Mouse (Mus musculus): ENCODE results near the gene Spaar. TPM values are rescaled to one million over a fixed set of nuclear protein-coding genes. Genes with fewer than 3 reads are reported as not detected.
A peak's percentile ranks its signal among the peaks of the same experiment; 100 is the strongest.

The Spaar gene
- 0.42 and 0.54 TPM in 2 replicates for polyA plus RNA-seq (2015; fragmentation: Nextera tagmentation; extraction: Ambion mirVana)

DNA sequence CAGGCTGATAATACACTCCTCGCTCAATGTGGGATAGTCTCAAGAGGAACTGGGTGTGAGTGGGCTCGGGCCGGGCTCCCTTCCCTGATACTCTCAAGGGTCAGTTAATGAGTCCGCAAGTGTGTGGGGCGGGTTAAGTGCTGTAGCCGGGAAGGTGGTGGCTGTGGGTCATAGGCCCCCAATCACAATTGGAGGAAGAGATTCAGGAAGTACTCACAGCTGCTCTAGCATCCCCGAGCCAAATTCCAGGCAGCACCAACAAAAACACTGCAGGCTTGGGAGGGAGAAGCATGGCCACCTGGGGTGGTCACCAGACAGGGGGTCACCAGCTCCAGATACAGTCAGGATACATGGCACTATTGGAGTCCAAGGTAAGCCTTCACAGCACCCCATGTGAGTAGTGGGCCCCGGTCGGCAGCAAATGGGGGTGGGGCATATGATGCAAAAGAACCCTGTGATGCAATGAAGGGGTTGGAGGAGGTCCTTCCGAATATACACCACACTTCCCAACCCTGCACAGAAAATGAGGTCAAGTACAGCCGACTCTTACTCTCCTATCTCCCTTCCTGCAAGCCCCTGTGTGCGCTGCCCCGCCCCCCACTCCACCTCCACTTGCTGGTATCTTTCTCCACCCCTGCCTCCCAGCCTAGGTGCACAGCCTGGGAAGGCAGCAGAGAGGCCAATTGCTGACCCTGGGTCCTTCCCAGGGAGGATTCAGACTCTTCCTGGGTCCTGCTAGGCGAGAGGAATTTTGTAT lies at the start of gene Spaar:
Gene Spaar (plus strand): TSS at position 241 of the 757 bp plus-strand sequence.
- Histone ChIP-seq H3K9me3 (replicated peaks; ENCODE audit: control insufficient read depth, low read length) (no peaks in the 10 kb centered on the region), H3K4me2 (ENCODE audit: low read depth, low read length) (peak within 1 kb of the TSS; percentile 44), H3K27me3 (ENCODE audit: control insufficient read depth, insufficient read depth, low read length) (0 out of 2 replicates have a peak, but pooled peaks cover 2% of the 10 kb centered on the region), H3K4me1 (ENCODE audit: control insufficient read depth, insufficient read depth, low read length) (peaks cover 56% of the 10 kb centered on the region), H3K36me3 (ENCODE audit: control insufficient read depth, insufficient read depth) (no peaks in the 10 kb centered on the region), H3K9ac (ENCODE audit: low read length) (peak within 1 kb of the TSS; percentile 56), H3K4me3 (ENCODE audit: low read length) (no peak within 1 kb of the TSS), H3K27ac (ENCODE audit: low read length) (peak within 1 kb of the TSS; percentile 92)
- WGBS = 32% methylated on average over 14 of the region's 14 CpGs
- peak; percentile 12; the same call in 1 of the 2 replicates for ATAC-seq (replicated peaks; ENCODE audit: extremely low read depth, insufficient read depth, low FRiP score)

DNA sequence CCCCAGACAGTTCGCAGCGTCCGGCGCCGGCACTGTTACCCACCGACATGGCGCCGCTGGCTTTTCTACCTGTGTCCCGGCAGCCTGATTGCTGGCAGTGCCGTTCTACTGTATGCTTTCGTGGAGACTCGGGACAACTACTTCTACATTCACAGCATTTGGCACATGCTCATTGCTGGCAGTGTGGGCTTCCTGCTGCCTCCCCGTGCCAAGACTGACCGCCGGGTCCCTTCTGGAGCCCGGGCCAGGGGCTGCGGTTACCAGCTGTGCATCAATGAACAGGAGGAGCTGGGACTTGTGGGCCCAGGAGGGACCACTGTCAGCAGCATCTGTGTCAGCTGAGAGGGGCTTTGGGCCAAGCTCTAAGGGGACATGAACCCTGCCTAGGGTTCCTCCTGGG lies 39.8 kb upstream of the Spaar start:
- Histone ChIP-seq H3K4me3 (ENCODE audit: low read length) (no peak overlapping the region), H3K4me1 (ENCODE audit: control insufficient read depth, insufficient read depth, low read length) (peaks cover 13% of the 10 kb centered on the region), H3K27me3 (ENCODE audit: control insufficient read depth, insufficient read depth, low read length) (no peaks in the 10 kb centered on the region), H3K9me3 (replicated peaks; ENCODE audit: control insufficient read depth, low read length) (no peaks in the 10 kb centered on the region), H3K4me2 (ENCODE audit: low read depth, low read length) (no peak overlapping the region), H3K9ac (ENCODE audit: low read length) (no peak overlapping the region), H3K27ac (ENCODE audit: low read length) (no peak overlapping the region), H3K36me3 (ENCODE audit: control insufficient read depth, insufficient read depth) (no peaks in the 10 kb centered on the region)
- WGBS = 91% methylated on average over 17 of the region's 17 CpGs
- no peak for ATAC-seq (replicated peaks; ENCODE audit: extremely low read depth, insufficient read depth, low FRiP score)

DNA sequence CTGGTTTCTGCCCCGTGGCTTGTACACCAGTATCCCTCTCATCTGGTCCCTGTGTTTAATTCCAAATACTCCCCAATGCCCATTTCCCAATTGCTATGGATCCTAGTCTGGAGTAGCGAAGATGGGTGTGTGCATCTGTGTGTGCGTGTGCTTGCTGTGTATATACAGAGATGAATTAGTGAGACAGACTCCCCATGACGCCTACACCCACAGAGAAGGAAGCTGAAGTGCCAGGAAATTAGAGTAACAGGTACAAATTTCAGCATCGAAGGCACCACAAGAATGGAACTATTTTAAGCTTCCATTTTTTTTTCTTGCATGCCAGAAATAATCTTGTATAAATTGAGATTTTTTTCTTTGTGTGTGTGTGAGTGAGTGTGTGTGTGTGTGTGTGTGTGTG lies 38.8 kb upstream of the Spaar start:
- no peaks in the 10 kb centered on the region for H3K9me3 ChIP-seq (replicated peaks; ENCODE audit: control insufficient read depth, low read length)
- no peak for ATAC-seq (replicated peaks; ENCODE audit: extremely low read depth, insufficient read depth, low FRiP score)
- H3K27me3 ChIP-seq (ENCODE audit: control insufficient read depth, insufficient read depth, low read length) = no peaks in the 10 kb centered on the region
- no peak overlapping the region for H3K27ac ChIP-seq (ENCODE audit: low read length)
- H3K9ac ChIP-seq (ENCODE audit: low read length) = no peak overlapping the region
- no peaks in the 10 kb centered on the region for H3K36me3 ChIP-seq (ENCODE audit: control insufficient read depth, insufficient read depth)
- WGBS = 67% methylated on average over 5 of the region's 5 CpGs
- peaks cover 19% of the 10 kb centered on the region for H3K4me1 ChIP-seq (ENCODE audit: control insufficient read depth, insufficient read depth, low read length)
- H3K4me3 ChIP-seq (ENCODE audit: low read length) = no peak overlapping the region
- H3K4me2 ChIP-seq (ENCODE audit: low read depth, low read length) = no peak overlapping the region

DNA sequence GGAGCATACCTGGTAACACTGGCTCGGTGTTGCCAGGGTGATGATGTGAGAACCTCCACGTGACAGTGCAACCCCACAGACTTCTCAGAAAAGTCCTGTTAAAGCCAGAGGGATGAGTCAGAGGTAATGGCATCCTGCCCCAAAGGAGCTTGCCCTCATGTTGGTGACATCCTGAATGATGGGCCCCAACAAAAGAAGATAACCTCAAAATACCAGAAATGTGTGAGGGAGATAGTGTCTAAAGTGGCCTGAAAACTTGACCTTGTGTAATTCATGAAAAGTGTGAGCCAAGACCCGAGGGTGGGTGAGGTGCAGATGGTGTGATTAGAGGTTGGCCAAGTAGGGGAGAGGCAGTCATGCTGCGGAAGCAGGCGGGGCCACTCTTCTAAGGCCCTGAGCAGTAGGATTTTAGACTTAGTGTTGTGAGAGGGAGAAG lies 36.0 kb upstream of the Spaar start:
- Histone ChIP-seq H3K9ac (ENCODE audit: low read length) (no peak overlapping the region), H3K4me3 (ENCODE audit: low read length) (no peak overlapping the region), H3K36me3 (ENCODE audit: control insufficient read depth, insufficient read depth) (no peaks in the 10 kb centered on the region), H3K9me3 (replicated peaks; ENCODE audit: control insufficient read depth, low read length) (no peaks in the 10 kb centered on the region), H3K4me1 (ENCODE audit: control insufficient read depth, insufficient read depth, low read length) (peaks cover 19% of the 10 kb centered on the region), H3K4me2 (ENCODE audit: low read depth, low read length) (no peak overlapping the region), H3K27ac (ENCODE audit: low read length) (no peak overlapping the region), H3K27me3 (ENCODE audit: control insufficient read depth, insufficient read depth, low read length) (no peaks in the 10 kb centered on the region)
- peak; percentile 61 for ATAC-seq (replicated peaks; ENCODE audit: extremely low read depth, insufficient read depth, low FRiP score)
- WGBS = 45% methylated on average over 5 of the region's 5 CpGs

DNA sequence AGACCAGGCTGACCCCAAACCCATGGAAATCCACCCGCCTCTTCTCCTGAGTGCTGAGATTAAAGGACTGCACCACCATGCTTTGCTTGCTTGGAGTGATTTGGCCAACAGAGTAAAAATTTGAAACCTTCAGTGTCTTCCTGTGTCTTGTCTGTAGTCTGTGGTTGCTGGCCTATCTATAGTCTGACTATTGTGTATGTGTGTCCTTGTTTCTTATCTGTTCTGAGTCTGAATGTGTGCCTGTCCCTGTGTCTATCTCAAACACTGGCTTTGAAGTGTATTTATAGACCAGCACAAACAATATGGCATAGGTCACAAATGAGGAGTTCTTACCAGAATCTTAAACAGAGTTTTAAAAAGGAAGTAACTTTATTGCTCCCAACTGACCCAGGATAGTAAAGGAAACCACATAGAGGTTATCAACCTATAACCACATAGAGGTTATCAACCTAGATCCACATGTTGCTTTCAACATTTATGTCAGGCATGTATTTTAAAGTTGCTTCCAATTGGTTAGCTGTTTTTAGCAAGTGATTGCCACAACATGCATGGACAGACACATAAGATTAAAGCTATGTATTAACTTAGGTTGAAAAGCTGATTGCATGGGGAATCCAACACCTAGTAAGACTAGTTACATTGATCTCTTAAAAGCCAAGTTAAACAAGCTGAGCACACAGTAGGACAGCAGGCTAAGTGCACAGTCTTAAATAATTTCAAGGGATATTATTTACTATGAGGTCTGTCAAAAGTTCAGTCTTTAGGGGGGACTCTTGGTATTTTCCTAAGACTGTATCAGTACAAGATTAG lies 35.2 kb upstream of the Spaar start:
- Histone ChIP-seq H3K27me3 (ENCODE audit: control insufficient read depth, insufficient read depth, low read length) (no peaks in the 10 kb centered on the region), H3K4me2 (ENCODE audit: low read depth, low read length) (no peak overlapping the region), H3K27ac (ENCODE audit: low read length) (no peak overlapping the region), H3K4me1 (ENCODE audit: control insufficient read depth, insufficient read depth, low read length) (peaks cover 19% of the 10 kb centered on the region), H3K4me3 (ENCODE audit: low read length) (no peak overlapping the region), H3K9me3 (replicated peaks; ENCODE audit: control insufficient read depth, low read length) (no peaks in the 10 kb centered on the region), H3K36me3 (ENCODE audit: control insufficient read depth, insufficient read depth) (no peaks in the 10 kb centered on the region), H3K9ac (ENCODE audit: low read length) (0 out of 2 replicates have a peak overlapping the region, but pooled peaks have one; percentile 14)
- WGBS = 79% methylated on average over 1 of the region's 1 CpGs
- ATAC-seq (replicated peaks; ENCODE audit: extremely low read depth, insufficient read depth, low FRiP score) = no peak

DNA sequence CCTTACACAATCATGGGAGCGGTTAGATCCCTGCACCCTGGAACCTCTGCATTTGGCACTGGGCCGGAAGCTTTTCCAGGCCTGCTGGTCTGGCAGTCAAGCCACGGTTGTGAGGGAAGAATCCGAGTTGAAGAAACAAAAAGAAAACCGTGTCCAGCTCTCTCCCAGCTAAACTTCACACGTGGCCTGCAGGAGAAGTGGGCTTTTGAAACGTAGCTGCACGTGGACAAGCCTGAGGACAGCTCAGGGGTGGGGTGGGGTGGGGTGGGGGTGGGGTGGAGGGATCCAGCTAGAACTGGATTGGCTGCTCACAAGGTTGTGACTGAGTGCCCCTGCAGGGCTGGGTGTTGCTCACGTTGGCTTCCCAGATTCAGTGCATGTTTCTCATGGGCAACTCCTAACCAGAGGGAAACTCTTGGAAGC lies 34.6 kb upstream of the Spaar start:
- Histone ChIP-seq H3K9me3 (replicated peaks; ENCODE audit: control insufficient read depth, low read length) (no peaks in the 10 kb centered on the region), H3K27me3 (ENCODE audit: control insufficient read depth, insufficient read depth, low read length) (no peaks in the 10 kb centered on the region), H3K4me1 (ENCODE audit: control insufficient read depth, insufficient read depth, low read length) (peaks cover 19% of the 10 kb centered on the region), H3K9ac (ENCODE audit: low read length) (0 out of 2 replicates have a peak overlapping the region, but pooled peaks have one; percentile 14), H3K27ac (ENCODE audit: low read length) (0 out of 2 replicates have a peak overlapping the region, but pooled peaks have one; percentile 6), H3K36me3 (ENCODE audit: control insufficient read depth, insufficient read depth) (no peaks in the 10 kb centered on the region), H3K4me3 (ENCODE audit: low read length) (no peak overlapping the region), H3K4me2 (ENCODE audit: low read depth, low read length) (no peak overlapping the region)
- ATAC-seq (replicated peaks; ENCODE audit: extremely low read depth, insufficient read depth, low FRiP score) = peak; percentile 65; the same call in 1 of the 2 replicates
- 11% methylated on average over 9 of the region's 9 CpGs for WGBS

DNA sequence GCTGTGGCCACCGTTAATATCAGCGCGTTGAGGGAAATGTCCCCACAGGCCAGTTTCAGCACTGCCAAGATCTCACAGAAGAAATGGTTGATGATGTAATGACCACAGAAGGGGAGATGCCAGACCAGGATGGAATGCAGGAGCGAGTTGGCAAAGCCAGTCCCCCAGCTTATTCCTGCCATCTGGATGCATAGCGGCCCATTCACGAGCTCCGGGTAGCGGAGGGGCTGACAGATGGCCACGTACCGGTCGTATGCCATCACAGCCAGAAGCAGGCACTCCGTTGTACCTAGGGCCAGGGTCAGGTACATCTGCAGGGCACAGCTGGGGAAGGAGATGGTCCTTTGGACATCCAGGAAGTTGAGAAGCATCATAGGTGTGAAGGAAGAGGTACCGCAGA lies 33.3 kb upstream of the Spaar start:
- H3K9ac ChIP-seq (ENCODE audit: low read length) = no peak overlapping the region
- no peaks in the 10 kb centered on the region for H3K9me3 ChIP-seq (replicated peaks; ENCODE audit: control insufficient read depth, low read length)
- WGBS = 80% methylated on average over 13 of the region's 13 CpGs
- no peak overlapping the region for H3K27ac ChIP-seq (ENCODE audit: low read length)
- peaks cover 19% of the 10 kb centered on the region for H3K4me1 ChIP-seq (ENCODE audit: control insufficient read depth, insufficient read depth, low read length)
- no peak overlapping the region for H3K4me2 ChIP-seq (ENCODE audit: low read depth, low read length)
- H3K4me3 ChIP-seq (ENCODE audit: low read length) = no peak overlapping the region
- no peak for ATAC-seq (replicated peaks; ENCODE audit: extremely low read depth, insufficient read depth, low FRiP score)
- no peaks in the 10 kb centered on the region for H3K27me3 ChIP-seq (ENCODE audit: control insufficient read depth, insufficient read depth, low read length)
- no peaks in the 10 kb centered on the region for H3K36me3 ChIP-seq (ENCODE audit: control insufficient read depth, insufficient read depth)

DNA sequence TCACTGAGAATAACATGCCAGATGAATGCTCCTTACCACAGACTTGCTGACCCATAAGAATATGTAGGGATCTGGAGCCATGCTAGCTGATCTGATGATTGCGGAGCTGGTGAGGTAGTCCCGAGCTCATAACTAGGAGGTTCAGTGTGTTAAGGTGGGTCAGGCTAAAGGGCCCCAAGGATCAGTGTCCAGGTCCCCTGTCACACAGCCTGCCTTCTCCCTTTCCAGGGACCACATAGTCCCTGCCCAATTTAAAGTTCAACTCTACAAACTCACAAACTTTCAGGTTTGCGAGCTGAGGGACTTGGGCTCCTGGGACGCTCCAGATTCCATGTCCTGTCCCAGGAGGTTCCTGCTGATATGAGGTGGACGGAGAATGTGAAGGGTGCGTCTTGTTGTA lies 29.1 kb upstream of the Spaar start, which contains the start of gene Olfr70:
Gene Olfr70 (minus strand): TSS at position 101 of the 400 bp plus-strand sequence.
- H3K36me3 ChIP-seq (ENCODE audit: control insufficient read depth, insufficient read depth) = no peaks in the 10 kb centered on the region
- ATAC-seq (replicated peaks; ENCODE audit: extremely low read depth, insufficient read depth, low FRiP score) = no peak
- H3K27me3 ChIP-seq (ENCODE audit: control insufficient read depth, insufficient read depth, low read length) = no peaks in the 10 kb centered on the region
- no peak within 1 kb of the TSS for H3K4me2 ChIP-seq (ENCODE audit: low read depth, low read length)
- H3K4me3 ChIP-seq (ENCODE audit: low read length) = no peak within 1 kb of the TSS
- 81% methylated on average over 6 of the region's 6 CpGs for WGBS
- no peak within 1 kb of the TSS for H3K9ac ChIP-seq (ENCODE audit: low read length)
- no peak within 1 kb of the TSS for H3K27ac ChIP-seq (ENCODE audit: low read length)
- peaks cover 2% of the 10 kb centered on the region; the same call in 1 of the 2 replicates for H3K4me1 ChIP-seq (ENCODE audit: control insufficient read depth, insufficient read depth, low read length)
- no peaks in the 10 kb centered on the region for H3K9me3 ChIP-seq (replicated peaks; ENCODE audit: control insufficient read depth, low read length)

DNA sequence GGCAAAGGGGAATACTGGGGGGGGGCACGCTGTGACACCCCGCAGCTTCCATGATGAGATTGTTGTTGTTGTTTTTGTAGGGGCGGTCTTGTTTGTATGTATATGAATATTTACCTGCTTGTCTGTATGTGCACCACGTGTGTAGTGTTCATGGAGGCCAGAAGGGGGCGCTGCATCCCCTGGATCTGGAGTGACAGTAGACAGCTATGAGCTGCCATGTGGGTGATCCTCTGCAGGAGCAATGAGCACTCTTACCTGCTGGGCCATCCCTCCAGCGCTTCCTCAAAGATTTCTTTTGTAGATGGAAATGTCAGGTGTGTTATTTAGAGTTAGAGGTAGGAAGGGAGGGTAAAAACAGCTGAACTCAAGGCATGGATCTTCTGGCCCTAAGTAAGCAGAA lies 26.4 kb upstream of the Spaar start:
- no peak for ATAC-seq (replicated peaks; ENCODE audit: extremely low read depth, insufficient read depth, low FRiP score)
- Histone ChIP-seq H3K9ac (ENCODE audit: low read length) (no peak overlapping the region), H3K36me3 (ENCODE audit: control insufficient read depth, insufficient read depth) (no peaks in the 10 kb centered on the region), H3K4me3 (ENCODE audit: low read length) (no peak overlapping the region), H3K4me2 (ENCODE audit: low read depth, low read length) (no peak overlapping the region), H3K27ac (ENCODE audit: low read length) (no peak overlapping the region), H3K9me3 (replicated peaks; ENCODE audit: control insufficient read depth, low read length) (no peaks in the 10 kb centered on the region), H3K4me1 (ENCODE audit: control insufficient read depth, insufficient read depth, low read length) (no peaks in the 10 kb centered on the region), H3K27me3 (ENCODE audit: control insufficient read depth, insufficient read depth, low read length) (no peaks in the 10 kb centered on the region)
- WGBS = 71% methylated on average over 6 of the region's 6 CpGs

Data from heart, embryonic 16.5 days (tissue).